Mouse (Mus musculus) forebrain, postnatal 0 days (tissue): ENCODE measurements around the gene Syngr1. TPM values are rescaled to one million over a fixed set of nuclear protein-coding genes. Genes with fewer than 3 reads are reported as not detected.

Experiments
- ATAC-seq: fragments of 200-750 bp; cut with Nextera tagmentation; 2 replicates; pipeline ENCODE4 v1.8.0; 2017; ENCODE audit warnings: mild to moderate bottlenecking, moderate library complexity
- DNase-seq: peaks from one replicate; pipeline ENCODE4 v3.0.0-alpha.2; 2015
- H3K27ac ChIP-seq: fragments of 300-500 bp; sonication (generic); 2 replicates; pipeline ENCODE4 v1.5.1; 2014; ENCODE audit warnings: low read depth, mild to moderate bottlenecking, antibody characterized with exemption, low read length, moderate library complexity, mixed read lengths
- H3K27me3 ChIP-seq: fragments of 300-500 bp; sonication (generic); 2 replicates; pipeline ENCODE4 v1.6.1; 2014; ENCODE audit warnings: mild to moderate bottlenecking, low read length, mixed read lengths; ENCODE audit not compliant: insufficient read depth
- H3K36me3 ChIP-seq: fragments of 300-500 bp; sonication (generic); 2 replicates; pipeline ENCODE4 v1.6.1; 2014; ENCODE audit warnings: mild to moderate bottlenecking, moderate library complexity; ENCODE audit not compliant: insufficient read depth
- H3K4me1 ChIP-seq: fragments of 300-500 bp; sonication (generic); 2 replicates; pipeline ENCODE4 v1.6.1; 2014; ENCODE audit warnings: antibody characterized with exemption; ENCODE audit not compliant: insufficient read depth
- H3K4me2 ChIP-seq: fragments of 300-500 bp; sonication (generic); 2 replicates; pipeline ENCODE4 v1.6.1; 2014; ENCODE audit warnings: low read depth, mild to moderate bottlenecking, moderate library complexity
- H3K4me3 ChIP-seq: fragments of 300-500 bp; sonication (generic); 2 replicates; pipeline ENCODE4 v1.5.1; 2014; ENCODE audit warnings: low read depth, low read length, mixed read lengths
- H3K9ac ChIP-seq: fragments of 300-500 bp; sonication (generic); 2 replicates; pipeline ENCODE4 v1.6.1; 2014; ENCODE audit warnings: mild to moderate bottlenecking
- H3K9me3 ChIP-seq: fragments of 300-500 bp; sonication (generic); 2 replicates; pipeline ENCODE4 v1.6.1; 2016; ENCODE audit warnings: low read length
- CTCF ChIP-seq: sonication (generic); IDR thresholded peaks from 2 replicates; pipeline ENCODE4 v1.5.1; 2016; ENCODE audit warnings: antibody characterized with exemption, control low read depth, low read depth
- WGBS: fragments of 180-500 bp; shearing (Covaris S2); extraction: QIAGEN DNeasy Blood & Tissue Kit; methylation state at CpG from one replicate; pipeline ENCODE4 v1.1.7; 2014; 5-methylcytosine and 5-hydroxymethylcytosine counted together
- polyA plus RNA-seq: library from polyadenylated mRNA; unstranded; fragments of >200 nt; fragmentation: Nextera tagmentation; extraction: Ambion mirVana; gene quantifications from 2 replicates; pipeline ENCODE4 v1.2.1, GENCODE M21; 2015
- total RNA-seq: library from RNA; depleted of rRNA; stranded (reverse); fragments of >200 nt; gene quantifications from 2 replicates; pipeline ENCODE4 v1.2.3, GENCODE M21; 2014

The Syngr1 gene
- total and polyA plus RNA-seq, 2 experiments from 2014 or later: 69.0 to 127 TPM

DNA sequence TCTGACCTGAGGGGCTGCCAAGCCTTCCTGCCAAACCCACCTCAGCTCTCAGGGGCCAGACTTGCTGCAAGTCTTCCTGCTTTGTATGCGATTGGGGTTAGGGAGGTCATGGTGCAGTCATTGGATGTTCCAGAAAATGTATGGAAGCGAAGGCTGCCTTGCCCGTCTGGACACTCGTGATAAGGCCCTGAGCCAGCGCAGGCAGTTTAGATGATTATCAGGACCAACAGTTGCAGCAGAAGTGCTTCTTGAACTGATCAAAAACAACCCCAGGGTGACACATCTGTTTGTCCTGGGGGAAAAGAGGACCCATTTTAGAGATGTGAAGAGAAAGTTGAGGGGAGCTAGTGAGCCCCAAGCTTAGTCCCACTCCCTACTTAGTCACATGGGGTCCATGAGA lies 39.6 kb downstream of the Syngr1 start:
- H3K36me3 ChIP-seq: no peaks in the 10 kb centered on the region
- no peak overlapping the region for H3K4me3 ChIP-seq
- H3K27me3 ChIP-seq: no peaks in the 10 kb centered on the region
- DNase-seq (no peak), ATAC-seq (no peak)
- no peak overlapping the region for H3K9ac ChIP-seq
- H3K27ac ChIP-seq: no peak overlapping the region
- H3K4me2 ChIP-seq: no peak overlapping the region
- H3K4me1 ChIP-seq: peaks cover 9% of the 10 kb centered on the region; the same call in 1 of the 2 replicates
- WGBS: 94% methylated on average over 5 of the region's 5 CpGs
- no peak for TF ChIP-seq CTCF
- no peaks in the 10 kb centered on the region for H3K9me3 ChIP-seq

GRCm38 (mm10) chr15:80131421-80131820 lies 40.3 kb downstream of the Syngr1 start:
- no peak for TF ChIP-seq CTCF
- WGBS: 64% methylated on average over 6 of the region's 6 CpGs
- H3K4me2 ChIP-seq: no peak overlapping the region

DNA sequence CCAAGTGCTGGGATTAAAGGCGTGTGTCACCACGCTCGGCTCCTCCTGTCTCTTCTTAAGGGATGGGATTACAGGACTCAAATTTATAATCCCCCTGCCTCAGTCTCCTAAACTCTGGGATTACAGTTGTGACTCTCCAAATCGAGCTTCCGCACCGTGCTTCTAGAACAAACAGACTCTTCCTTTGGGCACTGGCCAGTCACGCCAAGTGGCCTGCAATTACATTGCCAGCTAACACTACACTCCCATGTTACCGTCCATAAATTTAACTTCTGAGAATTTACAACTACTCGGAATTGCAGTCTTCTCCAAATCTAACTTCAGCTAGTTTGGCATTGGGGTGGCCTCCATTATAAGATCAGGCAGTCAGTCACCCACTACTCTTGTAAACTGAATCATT lies 41.3 kb downstream of the Syngr1 start:
- 78% methylated on average over 9 of the region's 9 CpGs for WGBS
- no peak overlapping the region for H3K27ac ChIP-seq
- H3K9me3 ChIP-seq: no peaks in the 10 kb centered on the region
- TF ChIP-seq CTCF: no peak
- H3K4me1 ChIP-seq: peaks cover 9% of the 10 kb centered on the region; the same call in 1 of the 2 replicates
- 0 out of 2 replicates have a peak overlapping the region, but pooled peaks have one; percentile 85 for H3K9ac ChIP-seq
- peak overlapping the region; percentile 88 for H3K4me2 ChIP-seq
- no peaks in the 10 kb centered on the region for H3K27me3 ChIP-seq
- no peaks in the 10 kb centered on the region; the same call in 1 of the 2 replicates for H3K36me3 ChIP-seq
- no peak for DNase-seq
- ATAC-seq: no peak
- peak overlapping the region; percentile 78 for H3K4me3 ChIP-seq

More at GRCm38 (mm10) chr15:80131421-80131820, 40.3 kb downstream of the Syngr1 start:
- Histone ChIP-seq H3K27me3 (no peaks in the 10 kb centered on the region), H3K9me3 (no peaks in the 10 kb centered on the region), H3K36me3 (no peaks in the 10 kb centered on the region), H3K9ac (no peak overlapping the region), H3K4me1 (peaks cover 9% of the 10 kb centered on the region; the same call in 1 of the 2 replicates), H3K4me3 (no peak overlapping the region), H3K27ac (no peak overlapping the region)
- ATAC-seq: no peak
- DNase-seq: no peak

- no peaks in the 10 kb centered on the region; the same call in 1 of the 2 replicates for H3K36me3 ChIP-seq
- H3K9ac ChIP-seq: peak within 1 kb of the TSS; percentile 85
- DNase-seq: peak; percentile 98
- TF ChIP-seq CTCF: peak; percentile 82
- H3K27me3 ChIP-seq: no peaks in the 10 kb centered on the region
- 2% methylated on average over 55 of the region's 59 CpGs for WGBS
- ATAC-seq: peak; percentile 98
- peak within 1 kb of the TSS; percentile 78 for H3K4me3 ChIP-seq
- H3K4me1 ChIP-seq: peaks cover 9% of the 10 kb centered on the region; the same call in 1 of the 2 replicates
- peak within 1 kb of the TSS; percentile 97 for H3K27ac ChIP-seq
- H3K4me2 ChIP-seq: peak within 1 kb of the TSS; percentile 88
- H3K9me3 ChIP-seq: no peaks in the 10 kb centered on the region
These were observed 42.0 kb downstream of the Syngr1 start, which contains the start of gene Tab1 for GRCm38 (mm10) chr15:80132993-80133586. Gene Tab1, plus strand, starts transcription at chr15:80133127.

GRCm38 (mm10) chr15:80133682-80134449 lies 42.7 kb downstream of the Syngr1 start:
- ATAC-seq (no peak), DNase-seq (no peak)
- peak overlapping the region; percentile 85 for H3K9ac ChIP-seq
- TF ChIP-seq CTCF: 0 out of 2 replicates have a peak, but pooled peaks have one; percentile 6
- peaks cover 9% of the 10 kb centered on the region; the same call in 1 of the 2 replicates for H3K4me1 ChIP-seq
- peak overlapping the region; percentile 88 for H3K4me2 ChIP-seq
- H3K9me3 ChIP-seq: no peaks in the 10 kb centered on the region
- peak overlapping the region; percentile 78 for H3K4me3 ChIP-seq
- H3K36me3 ChIP-seq: no peaks in the 10 kb centered on the region; the same call in 1 of the 2 replicates
- no peaks in the 10 kb centered on the region for H3K27me3 ChIP-seq
- WGBS: 16% methylated on average over 14 of the region's 14 CpGs
- peak overlapping the region; percentile 97 for H3K27ac ChIP-seq

GRCm38 (mm10) chr15:80134450-80134847 lies 43.3 kb downstream of the Syngr1 start:
- peak overlapping the region; percentile 85; the same call in 1 of the 2 replicates for H3K9ac ChIP-seq
- TF ChIP-seq CTCF: no peak
- peak overlapping the region; percentile 78; the same call in 1 of the 2 replicates for H3K4me3 ChIP-seq
- peak overlapping the region; percentile 88 for H3K4me2 ChIP-seq
- H3K36me3 ChIP-seq: no peaks in the 10 kb centered on the region; the same call in 1 of the 2 replicates
- H3K27me3 ChIP-seq: no peaks in the 10 kb centered on the region
- ATAC-seq (no peak), DNase-seq (no peak)
- no peaks in the 10 kb centered on the region for H3K9me3 ChIP-seq
- H3K27ac ChIP-seq: no peak overlapping the region
- WGBS: 63% methylated on average over 9 of the region's 9 CpGs
- H3K4me1 ChIP-seq: peaks cover 9% of the 10 kb centered on the region; the same call in 1 of the 2 replicates

- TF ChIP-seq CTCF: no peak
- no peak overlapping the region for H3K4me2 ChIP-seq
- WGBS: 94% methylated on average over 2 of the region's 2 CpGs
- H3K27me3 ChIP-seq: no peaks in the 10 kb centered on the region
- H3K4me3 ChIP-seq: no peak overlapping the region
- H3K4me1 ChIP-seq: peaks cover 9% of the 10 kb centered on the region; the same call in 1 of the 2 replicates
- ATAC-seq: no peak
- H3K36me3 ChIP-seq: no peaks in the 10 kb centered on the region; the same call in 1 of the 2 replicates
- no peak overlapping the region for H3K9ac ChIP-seq
- no peak overlapping the region for H3K27ac ChIP-seq
- no peaks in the 10 kb centered on the region for H3K9me3 ChIP-seq
- DNase-seq: no peak
These were observed 44.4 kb downstream of the Syngr1 start for GRCm38 (mm10) chr15:80135499-80135898.
